Mouse (Mus musculus) brain, embryonic 14.5 days (tissue): ENCODE results near the gene Tubgcp3. TPM values are rescaled to one million over a fixed set of nuclear protein-coding genes. Genes with fewer than 3 reads are reported as not detected.

Source experiments
- DNase-seq: peaks from one replicate; pipeline ENCODE4 v3.0.0-alpha.2; 2011; ENCODE audit warnings: low read depth
- CTCF ChIP-seq: fragments of 200-500 bp; IDR thresholded peaks from 2 replicates; pipeline ENCODE4 v1.5.1; 2012; ENCODE audit warnings: inconsistent platforms, mild to moderate bottlenecking, moderate library complexity, borderline replicate concordance; ENCODE audit not compliant: insufficient read depth, insufficient read length; ENCODE audit errors: extremely low read depth
- POLR2A ChIP-seq: fragments of 200-500 bp; IDR thresholded peaks from 2 replicates; pipeline ENCODE4 v1.6.1; 2012; ENCODE audit warnings: mild to moderate bottlenecking, inconsistent platforms, borderline replicate concordance; ENCODE audit not compliant: poor library complexity, insufficient read depth, insufficient read length, severe bottlenecking; ENCODE audit errors: extremely low read depth
- polyA plus RNA-seq: library from polyadenylated mRNA; depleted of rRNA; stranded (reverse); fragments of >200 nt; gene quantifications from 2 replicates; pipeline ENCODE4 v1.2.3, GENCODE M21; 2012; rRNA removed

Gene Tubgcp3
- polyA plus RNA-seq, 1 experiment = 64.1 TPM

DNA sequence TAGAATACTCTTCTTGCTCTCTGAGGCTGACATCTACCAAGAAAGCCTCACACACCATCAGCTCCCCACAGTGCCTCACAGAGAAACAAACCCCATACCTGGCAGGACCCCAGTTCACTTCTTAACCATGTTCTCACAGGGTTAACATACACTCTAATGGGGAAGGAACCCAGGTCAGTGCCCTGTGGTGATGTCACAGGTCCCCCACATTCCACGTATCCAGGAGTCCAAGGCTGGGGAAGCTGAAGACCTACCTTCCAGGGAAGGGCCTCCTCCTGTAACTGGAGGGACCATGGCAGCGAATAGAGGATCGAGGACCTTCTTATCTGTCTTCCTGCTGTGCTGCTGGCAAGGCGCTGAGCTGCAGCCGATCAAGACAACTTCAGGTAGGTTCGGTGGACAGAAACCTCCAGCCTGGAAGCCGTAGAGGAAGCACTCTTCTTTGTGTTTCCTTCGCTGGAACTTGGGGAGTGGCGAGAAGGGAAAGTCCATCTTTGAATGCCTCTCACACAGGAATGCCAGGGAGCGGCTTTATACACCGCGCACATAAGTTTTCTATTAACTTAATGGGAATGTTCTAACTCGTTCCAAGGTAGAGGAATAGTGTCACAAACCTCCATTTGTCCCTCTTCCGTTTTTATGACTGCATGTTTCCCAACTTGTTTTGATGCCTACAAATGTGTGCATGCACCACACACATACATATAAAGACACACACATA, 99.1 kb downstream of the Tubgcp3 start, which contains the start of gene Spaca7:
TSS of gene Spaca7 (plus strand) at position 216 of the 721 bp plus-strand sequence.
- DNase-seq = no peak
- TF ChIP-seq CTCF (no peak), POLR2A (no peak)

DNA sequence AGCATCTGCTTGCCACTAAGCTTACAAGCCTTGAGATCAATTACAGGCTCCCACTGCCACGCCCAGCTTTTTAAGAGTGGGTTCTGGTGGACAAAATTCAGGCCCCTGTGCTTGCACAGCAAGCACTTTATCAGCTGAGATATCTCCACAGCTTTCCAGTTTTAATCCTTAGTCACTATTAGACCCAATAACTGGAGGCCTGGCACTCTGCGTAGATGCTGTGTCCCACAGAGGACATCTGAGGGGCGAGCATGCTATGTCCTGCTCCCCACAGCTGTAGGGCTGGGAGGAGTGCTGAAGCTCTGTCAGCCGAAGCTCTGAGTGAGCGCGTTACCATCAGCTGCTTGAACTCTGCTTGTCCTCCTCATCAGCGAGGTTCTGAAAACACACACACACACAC, 105.5 kb downstream of the Tubgcp3 start:
- TF ChIP-seq CTCF = no peak
- no peak for TF ChIP-seq POLR2A
- DNase-seq = no peak

DNA sequence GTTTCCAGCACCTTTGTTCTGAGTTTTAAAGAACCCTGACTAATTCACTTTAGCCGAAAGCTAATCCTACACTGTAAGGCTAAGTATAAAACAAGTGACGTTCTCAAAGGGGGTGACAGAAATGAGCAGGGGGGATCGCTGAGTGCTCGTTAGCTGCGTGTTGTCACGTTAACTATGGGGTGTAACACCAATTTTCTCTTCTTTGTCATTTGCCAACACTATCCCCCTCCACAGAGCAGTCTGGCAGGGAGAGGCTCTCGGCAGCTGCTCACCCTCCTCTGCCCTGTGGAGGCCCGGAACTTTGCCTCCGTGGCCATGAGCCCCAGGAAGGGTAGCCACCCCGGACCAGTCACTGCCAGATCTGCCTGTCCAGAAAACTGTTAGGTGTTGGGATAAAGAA, 106.6 kb downstream of the Tubgcp3 start:
- no peak for TF ChIP-seq CTCF
- no peak for TF ChIP-seq POLR2A

DNA sequence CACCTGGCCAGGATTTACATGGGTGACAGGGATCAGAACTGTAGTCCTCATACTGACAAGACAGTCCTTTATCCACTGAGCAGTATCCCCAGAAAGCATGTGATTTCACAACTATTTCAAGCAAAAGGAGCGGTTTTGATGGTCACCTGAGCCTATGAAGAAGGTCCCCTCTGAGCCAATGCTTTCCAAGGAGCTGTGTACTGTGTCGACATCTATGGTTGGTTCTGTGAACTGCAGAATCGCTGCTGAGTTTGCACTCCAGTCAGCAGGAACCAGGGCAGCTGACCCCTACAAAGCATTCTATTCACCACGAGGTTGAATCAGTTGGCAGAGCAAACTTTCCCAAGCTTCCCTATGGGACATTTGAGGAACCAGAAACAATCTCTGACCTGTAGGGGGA, 107.7 kb downstream of the Tubgcp3 start:
- DNase-seq = peak; percentile 91
- TF ChIP-seq POLR2A (no peak), CTCF (peak; percentile 96)

More for the DNA sequence above, 106.6 kb downstream of the Tubgcp3 start:
- DNase-seq = peak; percentile 78

Other genes with a start within 250 kb of the Tubgcp3 start
- gene Spaca7, start 99.2 kb downstream of the Tubgcp3 start, polyA plus RNA-seq = not detected in 2 replicates
- 56.0 and 57.7 TPM in 2 replicates for gene Atp11a, start 84.8 kb upstream of the Tubgcp3 start, polyA plus RNA-seq
- gene Mcf2l, start 201.6 kb upstream of the Tubgcp3 start, polyA plus RNA-seq = 114 and 189 TPM in 2 replicates